Mouse (Mus musculus): ENCODE results near the gene 4930503B20Rik. TPM values are rescaled to one million over a fixed set of nuclear protein-coding genes. Genes with fewer than 3 reads are reported as not detected.

4930503B20Rik gene
- total RNA-seq, 2 experiments from 2014 or later: not detected

DNA sequence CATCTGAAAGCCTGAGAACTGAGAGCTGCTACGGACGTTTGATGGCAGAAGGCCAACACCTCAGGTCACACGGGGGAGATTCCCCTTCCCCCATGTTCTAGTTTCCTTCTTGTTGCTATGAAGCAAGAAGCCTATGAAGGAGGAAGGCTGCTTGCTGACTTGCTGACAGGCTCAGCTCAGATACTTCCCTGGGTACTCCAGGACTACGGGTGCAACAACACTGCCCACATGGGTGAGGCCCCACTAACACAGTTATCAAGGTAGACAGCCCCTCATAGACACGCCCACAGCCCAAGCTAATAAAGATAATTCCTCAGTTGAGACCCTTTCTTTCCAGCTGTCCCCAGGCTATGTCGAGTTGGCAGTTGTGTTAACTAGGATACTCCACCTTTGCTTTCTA lies 2.6 kb upstream of the 4930503B20Rik start:
- intact Hi-C loops (cut with DNase I): no loop called here
- DNase-seq: no peak

DNA sequence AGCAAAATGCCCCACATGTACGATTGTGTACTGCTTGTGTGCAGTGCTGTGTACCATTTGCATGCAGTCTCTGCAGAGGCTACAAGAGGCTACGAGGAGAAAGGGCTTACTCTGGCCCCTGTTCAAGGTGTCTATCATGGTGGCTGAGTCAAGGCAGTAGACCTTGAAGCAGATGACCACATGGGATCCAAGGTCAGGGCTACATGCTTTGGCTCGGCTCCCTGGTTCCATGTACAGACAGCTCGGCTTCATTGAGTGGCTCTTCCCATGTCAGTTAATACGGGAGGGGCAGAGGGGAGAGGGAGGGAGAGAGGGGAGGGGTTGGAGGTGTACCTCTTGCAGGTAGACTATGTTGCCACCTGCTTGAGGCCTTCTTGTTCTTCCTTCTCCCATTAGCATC lies 1.3 kb upstream of the 4930503B20Rik start:
- no peak for DNase-seq

DNA sequence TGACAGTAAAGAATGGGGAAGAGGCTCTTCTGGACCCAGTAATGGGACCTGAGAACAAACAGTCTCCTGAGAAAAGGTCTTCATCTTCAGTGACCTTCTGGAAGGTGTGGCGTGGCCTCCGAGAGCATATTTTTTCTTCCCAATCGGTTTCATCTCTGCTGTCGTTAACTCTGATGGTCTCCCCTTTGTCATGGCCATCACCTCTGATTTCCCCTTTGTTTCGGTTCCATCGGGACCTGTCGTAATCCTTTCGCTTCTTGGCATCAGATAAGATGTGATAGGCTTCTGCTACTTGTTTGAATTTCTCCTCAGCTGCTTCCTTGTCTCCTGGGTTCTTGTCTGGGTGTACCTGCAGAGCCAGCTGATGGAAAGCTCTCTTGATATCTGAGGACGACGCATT lies 401 bp downstream of the 4930503B20Rik start:
- intact Hi-C loops (cut with DNase I): no loop called here
- no peak for DNase-seq

More for the DNA sequence above, 1.3 kb upstream of the 4930503B20Rik start:
- intact Hi-C loops (cut with DNase I): no loop called here

DNA sequence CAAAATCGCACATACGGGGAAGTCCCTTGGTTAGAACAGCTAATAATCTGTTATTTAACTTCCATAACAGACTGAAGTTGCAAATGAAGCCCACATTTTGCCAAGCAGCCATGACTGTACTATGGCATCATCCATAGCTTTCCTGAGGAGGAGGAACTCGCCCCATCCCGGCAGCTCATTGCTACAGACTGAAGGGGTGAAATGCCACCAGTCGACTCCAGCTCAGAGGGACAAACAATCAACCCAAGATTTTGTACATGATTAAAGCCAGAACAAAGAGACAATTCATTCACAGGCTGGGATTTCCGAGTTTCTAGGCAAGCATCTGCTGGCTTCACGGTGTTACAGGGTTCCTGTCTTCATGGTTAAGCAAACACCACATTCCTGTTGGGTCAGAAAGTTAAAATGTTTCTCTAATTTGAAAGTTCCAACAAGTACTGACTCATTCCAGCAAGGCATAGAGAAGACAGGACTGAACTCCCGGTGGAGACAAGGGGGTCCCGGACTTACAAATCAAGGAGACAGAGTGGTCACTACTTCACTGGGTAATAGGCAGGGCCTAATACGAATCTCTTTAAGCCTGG lies 1.7 kb downstream of the 4930503B20Rik start:
- DNase-seq: no peak
- intact Hi-C loops (cut with DNase I): no loop called here

DNA sequence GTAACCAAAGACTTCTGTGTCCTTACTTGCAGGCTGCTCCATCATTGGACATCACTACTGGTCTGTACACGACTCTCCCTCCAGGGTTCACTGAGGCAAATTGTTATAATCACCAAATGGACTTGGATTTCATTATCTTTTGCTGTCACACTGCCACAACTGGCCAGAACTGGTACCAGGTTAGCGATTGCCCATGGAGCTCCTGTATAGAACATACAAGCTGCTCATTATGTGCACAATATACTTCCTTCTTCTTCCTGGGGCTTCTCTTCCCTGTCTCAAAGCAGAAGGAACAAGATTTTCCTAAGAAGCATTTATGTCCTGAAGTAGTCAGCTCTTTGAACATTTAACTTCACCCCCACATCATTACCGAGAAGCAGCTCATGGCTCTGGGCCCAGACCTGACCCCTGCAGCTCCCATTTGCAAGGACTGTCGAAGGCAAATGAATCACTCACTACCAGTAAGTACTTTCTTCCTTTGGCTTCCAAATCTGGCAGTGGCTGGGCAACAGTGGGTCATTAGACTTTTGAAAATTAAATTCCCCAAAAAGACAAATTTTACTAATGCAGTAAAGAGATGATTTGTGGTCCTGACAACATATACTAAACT lies 9.2 kb downstream of the 4930503B20Rik start:
- intact Hi-C loops (cut with DNase I): no loop called here
- no peak for DNase-seq

DNA sequence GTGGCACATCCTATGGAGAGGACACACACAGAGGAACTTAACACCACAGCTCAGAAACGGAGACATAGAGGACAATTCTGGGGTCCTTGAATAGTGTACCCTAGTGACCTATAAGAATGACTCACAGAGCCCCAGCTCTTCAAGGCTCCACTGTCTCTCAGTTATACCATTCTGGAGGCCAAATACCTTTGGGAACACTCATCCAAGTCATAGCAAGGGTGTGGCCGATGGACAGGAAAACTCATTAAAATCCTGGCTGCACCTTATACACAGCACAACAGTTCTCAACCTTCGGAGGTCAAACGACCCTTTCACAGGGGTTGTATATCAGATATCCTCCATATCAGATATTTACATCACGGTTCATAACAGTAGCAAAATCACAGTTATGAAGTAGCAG lies 18.6 kb downstream of the 4930503B20Rik start:
- no peak for DNase-seq
- intact Hi-C loops (cut with DNase I): no loop called here

DNA sequence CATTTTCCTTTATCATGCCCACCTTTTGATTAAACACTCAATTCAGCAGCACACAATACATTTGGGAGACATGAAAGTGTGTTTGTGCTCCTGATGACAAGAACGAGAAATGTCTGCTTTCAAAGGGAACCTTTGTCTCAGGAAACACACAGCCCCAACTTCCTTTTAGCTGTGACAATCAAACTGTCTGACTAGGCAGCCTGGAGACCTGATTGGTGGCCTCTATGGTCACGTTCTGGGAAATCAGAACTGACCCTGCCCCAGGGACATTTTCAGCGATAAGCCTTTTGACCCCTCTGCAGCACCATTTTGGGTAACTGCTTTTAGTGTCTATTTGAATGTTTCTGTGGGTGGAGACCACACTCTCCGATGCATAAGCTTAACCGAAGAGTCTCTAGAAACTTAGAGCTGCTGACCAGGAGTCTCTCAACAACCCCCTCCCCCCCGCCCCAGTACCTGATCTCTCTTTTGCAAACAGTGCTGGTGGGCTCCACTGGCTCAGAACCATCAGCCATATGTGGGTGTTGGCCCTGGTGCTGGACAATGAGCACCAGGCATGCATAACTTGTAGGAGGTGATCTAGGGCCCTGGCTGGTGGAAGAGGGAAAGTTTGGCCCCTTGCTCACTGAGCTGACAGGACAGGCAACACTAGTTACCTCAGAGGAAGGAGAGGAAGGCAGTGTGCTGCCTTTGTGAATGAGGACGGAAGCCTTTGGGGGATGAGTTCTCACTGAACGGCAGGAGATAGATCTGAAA lies 22.7 kb downstream of the 4930503B20Rik start:
- intact Hi-C loops (cut with DNase I): no loop called here

DNA sequence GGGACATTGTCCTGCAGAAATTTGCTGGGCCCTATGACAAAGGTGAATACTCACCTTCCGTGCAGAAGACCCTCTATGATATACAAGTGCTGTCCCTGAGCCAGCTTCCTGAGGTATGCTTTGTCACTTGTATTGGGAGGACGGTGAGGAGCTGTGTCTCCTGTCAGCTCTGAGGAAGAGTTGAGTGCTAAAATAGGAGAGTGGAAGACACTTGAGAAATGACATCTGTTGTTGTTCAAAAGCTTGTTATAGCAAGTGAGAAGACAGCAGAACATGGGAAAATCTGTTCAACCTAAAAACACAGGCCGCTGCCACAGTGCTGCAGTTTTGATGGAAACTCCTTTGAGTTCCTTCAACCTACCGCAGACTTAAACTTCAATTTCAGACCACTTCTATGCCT lies 25.4 kb downstream of the 4930503B20Rik start:
- intact Hi-C loops (cut with DNase I): no loop called here
- no peak for DNase-seq

More for the DNA sequence above, 22.7 kb downstream of the 4930503B20Rik start:
- DNase-seq: no peak

DNA sequence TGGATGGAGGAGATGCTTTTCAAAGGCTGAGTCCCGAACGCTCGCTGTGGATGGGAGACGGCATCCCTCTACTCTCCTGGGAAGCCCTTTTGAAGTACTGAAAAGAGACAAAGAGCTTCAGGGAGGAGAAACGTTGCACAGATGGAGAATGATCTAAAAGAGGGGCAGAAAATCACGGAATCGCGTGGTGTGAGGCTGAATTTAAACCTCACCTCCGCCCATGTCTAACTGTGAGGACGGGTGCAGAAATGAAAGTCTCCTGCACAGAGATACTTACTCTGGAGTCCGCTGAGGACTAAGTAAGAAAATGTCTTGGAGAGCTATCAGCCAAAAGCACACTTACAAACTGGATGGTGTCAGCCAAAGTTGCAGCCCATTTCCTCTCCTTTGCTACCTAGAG lies 29.2 kb downstream of the 4930503B20Rik start:
- intact Hi-C loops (cut with DNase I): no loop called here
- no peak for DNase-seq

DNA sequence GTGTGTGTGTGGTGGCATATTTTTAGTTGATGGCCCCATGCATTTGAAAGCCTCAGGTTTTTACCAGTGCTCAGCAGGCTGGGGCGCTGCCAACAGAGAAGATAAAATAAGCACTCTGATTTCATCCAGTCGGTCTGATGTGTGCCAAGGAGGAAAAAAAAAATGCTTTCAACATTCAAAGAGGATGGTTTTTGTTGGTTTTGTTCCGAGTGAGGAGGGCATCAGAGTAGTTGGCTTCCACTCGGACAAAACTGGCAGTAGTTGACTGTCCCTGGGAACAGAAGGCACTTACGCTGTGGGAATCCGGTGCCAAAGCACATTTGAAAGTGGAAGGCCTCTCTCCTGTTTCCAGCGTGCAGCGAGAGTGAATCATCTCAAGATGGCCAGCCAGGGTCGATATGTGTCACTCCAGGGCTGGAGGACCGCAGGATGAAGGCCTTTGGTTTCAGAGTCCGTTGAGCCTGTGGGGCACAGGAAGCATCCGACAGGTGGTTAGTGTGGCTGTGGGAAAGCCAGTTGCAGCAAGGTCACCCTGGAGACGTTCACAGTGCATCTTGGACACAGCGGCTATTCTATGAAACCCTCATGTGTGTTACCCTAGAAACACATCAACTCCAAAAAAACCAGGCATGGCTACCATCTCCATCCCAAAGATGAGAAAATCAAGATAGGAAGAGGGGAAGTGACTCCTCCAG lies 30.4 kb downstream of the 4930503B20Rik start:
- intact Hi-C loops (cut with DNase I): no loop called here
- no peak for DNase-seq

DNA sequence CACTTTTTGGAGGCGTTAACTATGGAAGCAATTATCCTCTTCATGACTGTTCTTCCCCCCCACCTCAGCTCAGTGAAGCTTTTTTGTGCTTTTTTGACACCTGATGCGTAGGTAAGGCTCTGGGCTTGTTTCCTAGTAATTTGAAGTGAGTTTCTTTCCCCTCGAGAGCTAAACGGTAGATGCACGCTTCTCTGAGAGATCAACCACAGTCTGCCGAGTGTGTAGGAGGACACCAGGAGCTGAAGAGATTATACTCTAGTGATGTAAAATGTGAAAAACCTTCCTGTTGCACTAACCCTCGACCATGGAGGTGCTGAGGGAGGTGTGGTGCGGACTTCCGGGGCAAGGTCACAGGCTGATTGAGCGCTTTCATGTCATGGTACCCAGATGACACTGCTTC lies 31.0 kb downstream of the 4930503B20Rik start:
- intact Hi-C loops (cut with DNase I): no loop called here

DNA sequence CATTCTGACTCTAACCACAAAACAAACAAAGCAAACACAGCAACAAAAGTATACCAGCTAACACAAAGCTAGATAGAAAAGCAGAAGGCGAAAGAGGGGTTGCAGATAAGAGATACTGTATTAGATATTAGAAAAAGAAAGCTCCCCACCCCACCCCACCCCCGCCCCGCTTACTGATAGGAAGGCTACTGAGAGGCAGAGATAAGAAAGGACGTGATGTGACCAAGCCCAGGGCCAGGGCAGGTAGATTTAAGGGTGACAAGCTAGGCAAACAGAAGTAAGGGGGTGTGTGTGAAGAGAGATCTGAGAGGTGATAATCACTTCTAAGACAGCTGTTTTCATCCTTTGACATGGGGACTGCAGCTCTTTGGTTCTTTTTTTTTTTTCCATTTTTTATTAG lies 32.8 kb downstream of the 4930503B20Rik start:
- DNase-seq: no peak
- intact Hi-C loops (cut with DNase I): no loop called here

More for the DNA sequence above, 31.0 kb downstream of the 4930503B20Rik start:
- no peak for DNase-seq

DNA sequence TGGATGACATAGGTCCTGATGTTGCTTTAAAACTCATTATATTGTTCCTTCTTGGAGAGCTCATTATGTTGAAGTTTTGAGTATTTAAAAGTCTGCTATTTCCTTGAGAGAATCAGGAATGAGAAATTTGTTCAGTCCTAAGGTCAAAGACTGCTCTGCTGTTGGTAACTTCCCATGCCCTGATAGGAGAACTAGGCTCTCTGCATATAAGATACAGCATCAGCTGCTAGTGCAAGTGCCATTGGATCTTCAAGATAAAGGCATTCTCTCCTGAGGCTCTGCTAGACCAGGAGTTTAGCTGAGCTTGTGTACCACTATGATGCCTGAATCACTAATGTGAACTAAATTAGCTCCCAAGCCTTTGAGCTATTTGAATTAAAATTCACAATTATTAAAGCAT lies 33.2 kb downstream of the 4930503B20Rik start:
- intact Hi-C loops (cut with DNase I): no loop called here
- DNase-seq: no peak

DNA sequence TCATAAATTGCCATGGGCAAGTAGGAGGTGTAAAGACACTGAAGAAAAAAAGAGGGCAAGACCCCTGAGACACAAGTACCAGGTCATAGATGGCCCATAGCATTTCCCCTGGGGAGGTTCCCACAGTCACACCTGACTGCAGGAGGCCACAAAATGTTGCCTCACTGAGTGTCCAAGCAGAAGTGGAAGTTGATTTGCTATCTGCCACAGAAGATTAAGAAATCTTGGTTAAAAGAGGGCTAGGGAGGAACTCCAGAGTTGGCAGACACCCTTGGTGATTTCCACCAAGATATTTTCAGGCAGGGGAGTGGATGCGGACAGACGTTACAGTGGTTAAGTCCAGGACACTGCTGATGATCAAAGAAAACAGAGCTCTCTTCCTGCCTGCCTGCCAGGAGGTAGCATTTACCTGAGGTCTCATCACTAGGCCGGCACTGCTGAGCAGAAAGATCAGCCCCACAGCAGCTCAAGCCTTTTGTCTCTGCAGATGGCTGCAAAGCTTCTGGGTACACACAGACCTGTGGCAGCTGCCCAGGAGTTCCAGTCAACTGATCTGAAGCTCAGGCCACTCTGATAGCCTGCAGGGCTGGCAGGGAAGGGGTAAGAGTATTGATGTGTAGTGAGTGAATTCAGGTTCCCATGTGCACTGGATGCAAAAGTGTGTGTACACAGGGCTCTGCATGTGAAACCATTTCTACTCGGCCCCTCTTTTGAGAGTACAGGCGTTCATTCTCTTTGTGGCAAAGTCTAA lies 34.4 kb downstream of the 4930503B20Rik start:
- intact Hi-C loops (cut with DNase I): no loop called here
- no peak for DNase-seq

DNA sequence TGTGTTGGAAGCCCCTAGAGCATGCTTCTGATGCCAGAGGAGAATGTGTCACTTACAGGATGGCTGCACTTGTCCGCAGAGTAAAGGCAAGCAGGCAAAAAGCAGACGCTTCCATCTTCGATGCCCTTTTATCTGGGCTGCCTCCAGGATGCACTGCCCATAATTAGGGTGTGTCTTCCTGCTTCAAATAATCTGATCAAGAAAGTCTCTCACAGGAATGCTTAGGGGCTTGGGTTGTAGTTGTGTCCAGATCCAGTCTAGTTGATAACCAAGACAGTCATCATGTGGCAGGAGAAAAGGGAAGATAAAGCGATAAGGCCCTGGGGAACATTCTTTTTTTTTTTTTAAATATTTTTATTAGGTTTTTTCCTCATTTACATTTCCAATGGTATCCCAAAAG lies 35.6 kb downstream of the 4930503B20Rik start, which contains the start of gene Dnase2b:
Gene Dnase2b, minus strand, starts transcription at position 101 of the 400 bp plus-strand sequence.
- no peak for DNase-seq
- intact Hi-C loops (cut with DNase I): no loop called here

DNA sequence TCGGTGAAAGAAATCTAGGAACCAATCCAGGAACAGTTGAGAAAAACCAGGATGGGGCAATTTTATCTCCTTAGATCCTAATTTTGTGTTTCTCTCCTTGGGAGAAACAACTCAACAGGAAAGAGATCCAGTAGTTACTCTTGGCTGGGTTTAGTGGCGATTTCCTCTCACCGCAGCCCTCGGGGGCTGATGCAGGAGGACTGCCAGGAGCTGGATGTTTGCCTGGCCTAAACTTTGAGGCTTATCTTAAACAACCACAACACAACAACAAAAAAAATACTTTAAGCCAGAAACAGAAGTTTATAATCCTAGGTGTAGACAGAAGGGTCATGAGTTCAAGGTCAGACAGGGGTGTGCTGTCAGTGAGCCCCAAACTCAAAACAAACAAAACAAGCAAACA lies 39.3 kb downstream of the 4930503B20Rik start:
- DNase-seq: peak in 1 of 2 experiments; percentile 17
- intact Hi-C loops (cut with DNase I): no loop called here

DNA sequence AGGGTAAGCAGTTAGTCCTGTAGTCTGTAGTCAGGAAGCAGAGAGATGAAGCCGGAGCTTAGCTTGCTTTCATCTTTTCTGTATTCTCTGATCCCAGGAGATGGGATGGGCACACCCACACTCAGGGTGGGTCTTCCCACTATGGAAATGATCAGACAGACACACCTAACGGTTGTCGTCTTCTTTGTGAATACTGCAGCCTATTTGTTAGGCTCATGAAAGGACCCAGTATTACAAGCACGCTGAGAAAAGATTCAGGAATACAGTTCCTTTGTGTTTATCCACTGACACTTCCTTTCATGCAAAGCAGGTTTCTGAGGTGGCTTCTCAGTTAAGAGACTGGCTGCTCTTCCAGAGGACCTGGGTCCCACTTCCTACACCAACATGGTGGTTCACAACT lies 39.9 kb downstream of the 4930503B20Rik start:
- no peak for DNase-seq
- intact Hi-C loops (cut with DNase I): no loop called here

DNA sequence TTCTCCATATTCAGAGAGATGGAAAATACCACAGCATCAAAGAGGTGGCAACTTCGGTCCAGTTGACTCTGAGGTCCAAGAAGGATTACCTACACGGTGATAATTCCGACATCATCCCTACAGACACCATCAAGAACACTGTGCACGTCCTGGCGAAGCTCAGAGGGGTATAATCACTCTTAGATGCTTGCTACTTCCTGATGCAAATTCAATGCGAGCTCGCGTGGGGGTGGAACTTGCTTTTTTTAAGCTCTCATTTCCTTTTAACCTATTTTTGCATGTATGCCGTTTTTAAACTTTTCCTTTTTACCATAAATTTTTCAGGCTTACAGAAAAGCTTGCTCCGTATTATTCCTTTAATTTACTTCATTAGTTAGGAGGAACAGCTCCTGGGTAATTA lies 40.8 kb downstream of the 4930503B20Rik start:
- no peak for DNase-seq
- intact Hi-C loops (cut with DNase I): no loop called here

DNA sequence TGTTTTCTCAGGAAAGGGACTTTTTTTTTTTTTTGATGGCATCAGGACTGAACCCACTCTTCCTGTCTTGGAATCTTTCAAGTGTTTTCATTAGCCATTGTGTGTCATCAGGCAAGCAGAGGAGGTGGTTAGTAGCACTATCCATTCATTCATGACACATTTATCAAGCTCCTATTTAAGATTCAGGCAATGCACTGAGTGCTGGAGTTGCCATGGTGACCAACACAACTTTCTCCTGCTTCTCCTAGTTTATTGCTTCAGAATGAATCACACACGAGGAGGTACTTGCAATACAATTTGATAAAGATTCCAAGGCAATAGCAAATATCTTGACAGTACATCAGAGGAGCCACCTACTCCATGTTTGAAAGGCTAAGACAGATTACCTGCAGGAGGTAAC lies 43.7 kb downstream of the 4930503B20Rik start:
- intact Hi-C loops (cut with DNase I): no loop called here
- DNase-seq: no peak

DNA sequence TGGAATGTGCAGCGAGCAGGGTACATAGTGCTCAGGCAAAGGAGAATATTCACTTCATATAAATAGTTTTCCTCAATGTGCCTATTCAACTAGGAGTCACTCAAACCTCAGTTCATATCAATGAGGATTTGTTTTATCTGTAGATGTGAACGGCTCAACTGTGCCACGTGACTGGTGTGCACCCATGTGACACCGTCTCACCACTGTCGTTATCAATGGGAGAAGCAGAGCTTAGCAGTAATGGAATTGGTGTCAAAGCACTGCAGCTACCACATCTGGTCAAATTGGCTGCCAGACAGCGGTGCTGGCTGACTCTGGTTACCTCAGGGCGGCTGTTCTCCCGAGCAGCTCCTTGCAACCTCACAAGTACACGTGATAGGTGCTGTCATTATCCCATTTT lies 46.5 kb downstream of the 4930503B20Rik start:
- intact Hi-C loops (cut with DNase I): no loop called here
- no peak for DNase-seq

DNA sequence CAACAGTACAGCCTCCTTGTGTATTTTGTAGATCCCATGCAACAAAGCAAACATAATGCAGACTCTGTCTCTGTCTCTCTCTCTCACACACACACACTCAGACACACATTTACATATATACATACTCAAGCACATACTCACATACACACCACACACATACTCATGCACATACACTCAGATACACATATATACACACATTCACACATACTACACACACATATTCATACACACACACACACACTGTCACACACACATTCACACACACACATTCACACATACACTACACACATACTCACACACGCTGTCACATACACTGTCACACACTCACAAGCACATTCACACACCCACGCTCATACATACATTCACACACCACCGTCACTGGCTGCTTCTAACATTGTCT lies 48.6 kb downstream of the 4930503B20Rik start:
- intact Hi-C loops (cut with DNase I): no loop called here
- DNase-seq: no peak

All from gastrocnemius, postnatal 36 days (tissue).